Mouse (Mus musculus) 3134 (cell line): Measurements from ENCODE around the gene Slc35f3.

Source experiments
- DNase-seq: peaks from one replicate; pipeline ENCODE4 v3.0.0-alpha.2; 2011; ENCODE audit warnings: low spot score; ENCODE audit not compliant: insufficient read length; ENCODE audit errors: extremely low read depth

The Slc35f3 gene

GRCm38 (mm10) chr8:126298296-126299093 is at the start of gene Slc35f3:
TSS of gene Slc35f3 (plus strand) at chr8:126298558.
- DNase-seq, result no peak

DNA sequence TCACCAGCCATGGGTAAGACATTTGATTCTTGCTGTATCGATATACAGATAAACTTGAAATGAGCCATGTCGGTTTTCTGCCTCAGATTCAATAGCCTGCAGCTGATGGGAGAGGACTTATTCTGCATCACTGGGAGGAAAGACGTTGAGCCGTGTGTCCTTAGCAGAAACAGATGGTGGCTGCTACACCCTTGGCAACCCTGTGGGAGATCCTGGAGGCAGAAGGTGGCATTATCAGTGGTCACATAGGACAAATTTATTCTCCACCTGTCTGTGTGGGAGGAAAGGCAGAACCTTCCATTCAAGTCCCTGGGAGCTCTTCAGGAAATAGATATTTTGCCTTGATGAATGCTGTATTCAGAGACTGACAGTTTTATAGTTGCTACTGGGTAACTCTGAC is 47.9 kb upstream of the Slc35f3 start:
- DNase-seq, result no peak

- no peak for DNase-seq
These were observed 41.6 kb upstream of the Slc35f3 start for GRCm38 (mm10) chr8:126256585-126257391.

DNA sequence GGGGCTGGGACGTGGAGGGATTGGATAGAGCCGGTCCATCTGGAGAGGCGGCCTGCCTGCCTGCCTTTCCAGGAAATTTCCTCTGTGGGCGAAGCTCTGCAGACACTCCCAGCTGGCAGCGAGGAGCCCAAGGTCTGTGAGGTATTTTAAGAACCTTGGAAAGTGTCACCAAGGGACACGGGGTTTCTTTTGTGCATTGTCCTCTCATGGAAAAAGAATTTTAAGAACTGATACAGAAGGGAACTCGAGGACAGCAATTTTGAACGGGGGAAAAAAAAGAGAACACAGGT is 41.0 kb upstream of the Slc35f3 start:
- DNase-seq, result no peak

DNA sequence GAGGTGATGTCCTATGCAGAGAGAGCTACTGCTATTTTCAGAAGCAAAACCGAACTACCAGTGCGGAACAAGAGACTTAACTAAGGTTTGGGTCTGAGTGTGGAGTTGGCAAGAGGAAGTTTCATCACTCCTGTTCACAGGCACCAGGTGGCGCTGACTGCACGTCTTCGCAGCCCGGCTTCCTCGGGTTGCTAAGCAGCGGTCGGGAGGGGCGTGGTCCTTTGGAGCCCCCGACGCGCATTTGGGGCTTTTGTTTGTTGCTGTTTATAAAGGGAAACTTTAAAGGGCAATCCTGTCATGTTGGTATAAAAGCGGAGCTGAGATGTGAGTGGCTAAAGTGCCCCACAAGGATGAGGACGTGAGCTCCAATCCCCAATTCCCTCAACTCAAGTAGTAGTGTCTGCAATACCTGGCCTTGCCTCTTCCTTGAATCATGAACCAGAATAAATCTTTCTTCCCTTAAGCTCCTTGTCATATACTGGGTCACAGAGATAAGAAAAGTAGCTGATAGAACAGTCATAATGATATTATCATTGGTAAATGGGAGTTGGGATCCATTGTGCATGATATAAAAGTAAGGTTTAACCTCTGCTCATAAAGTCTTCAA is 40.1 kb upstream of the Slc35f3 start:
- DNase-seq, result peak; percentile 41

DNA sequence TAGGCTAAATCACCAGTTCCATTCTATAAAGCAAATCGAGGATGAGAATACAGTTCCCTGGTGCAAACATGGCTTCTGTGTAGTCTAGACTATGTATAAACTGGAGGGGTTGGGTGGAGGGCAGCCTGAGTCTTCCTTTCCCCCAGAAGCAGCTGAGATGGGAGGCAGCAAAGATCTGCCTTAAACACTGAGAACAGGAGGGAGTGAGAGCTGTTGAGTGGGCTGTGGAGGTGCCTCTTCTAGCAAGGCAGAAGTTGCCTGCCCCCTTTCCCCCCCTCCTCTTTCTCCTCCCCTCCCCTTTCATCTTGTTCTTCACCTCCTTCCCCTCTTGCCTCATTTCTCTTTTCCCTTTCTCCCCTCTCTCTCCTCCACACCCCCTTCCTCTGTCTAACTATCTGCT is 33.2 kb upstream of the Slc35f3 start:
- DNase-seq, result no peak

GRCm38 (mm10) chr8:126267118-126267517 is 31.2 kb upstream of the Slc35f3 start:
- DNase-seq, result no peak

GRCm38 (mm10) chr8:126269733-126270132 is 28.6 kb upstream of the Slc35f3 start:
- no peak for DNase-seq

DNA sequence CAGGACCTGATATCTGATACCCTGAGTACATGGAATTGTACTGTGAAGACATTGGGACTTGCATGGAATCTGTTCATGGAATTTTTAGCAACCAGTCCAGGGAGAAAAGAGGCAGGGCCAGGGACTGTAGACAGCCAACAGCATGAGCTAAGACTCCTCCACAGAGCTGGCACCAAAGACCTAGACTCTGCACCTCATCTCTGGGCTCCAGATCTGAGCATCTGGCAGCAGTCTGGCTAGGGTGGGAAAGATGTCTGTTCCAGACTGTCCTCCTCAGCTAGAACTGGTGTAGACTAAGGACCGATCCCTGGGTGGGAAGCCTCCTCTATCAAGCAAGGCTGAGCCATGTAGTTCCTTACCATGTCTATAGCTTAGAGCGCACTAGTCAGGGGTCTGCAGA is 25.9 kb upstream of the Slc35f3 start:
- DNase-seq, result no peak

DNA sequence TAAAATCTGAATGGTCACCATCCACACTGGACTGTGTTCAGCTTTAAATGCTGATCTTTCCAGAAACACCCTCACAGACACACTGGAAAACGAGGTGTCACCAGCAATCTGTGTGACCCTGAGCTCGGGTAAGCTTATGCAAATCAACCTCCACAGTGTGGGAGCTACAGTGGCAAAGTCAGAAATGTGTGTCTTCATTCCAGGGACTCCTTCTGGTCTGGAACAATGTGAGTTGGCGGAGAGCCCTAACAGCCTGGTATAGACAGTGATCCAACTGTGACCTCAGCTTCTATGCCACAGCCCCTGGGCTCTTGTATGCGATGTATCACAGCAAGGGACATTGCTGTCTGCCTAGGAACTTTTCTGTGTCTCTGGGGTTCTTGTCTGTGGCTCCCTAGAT is 25.3 kb upstream of the Slc35f3 start:
- DNase-seq, result no peak

- DNase-seq, result no peak
These were observed 23.4 kb upstream of the Slc35f3 start for GRCm38 (mm10) chr8:126274866-126275360.

GRCm38 (mm10) chr8:126275886-126276285 is 22.5 kb upstream of the Slc35f3 start:
- DNase-seq, result no peak

GRCm38 (mm10) chr8:126291951-126292350 is 6.4 kb upstream of the Slc35f3 start:
- DNase-seq, result peak; percentile 58

DNA sequence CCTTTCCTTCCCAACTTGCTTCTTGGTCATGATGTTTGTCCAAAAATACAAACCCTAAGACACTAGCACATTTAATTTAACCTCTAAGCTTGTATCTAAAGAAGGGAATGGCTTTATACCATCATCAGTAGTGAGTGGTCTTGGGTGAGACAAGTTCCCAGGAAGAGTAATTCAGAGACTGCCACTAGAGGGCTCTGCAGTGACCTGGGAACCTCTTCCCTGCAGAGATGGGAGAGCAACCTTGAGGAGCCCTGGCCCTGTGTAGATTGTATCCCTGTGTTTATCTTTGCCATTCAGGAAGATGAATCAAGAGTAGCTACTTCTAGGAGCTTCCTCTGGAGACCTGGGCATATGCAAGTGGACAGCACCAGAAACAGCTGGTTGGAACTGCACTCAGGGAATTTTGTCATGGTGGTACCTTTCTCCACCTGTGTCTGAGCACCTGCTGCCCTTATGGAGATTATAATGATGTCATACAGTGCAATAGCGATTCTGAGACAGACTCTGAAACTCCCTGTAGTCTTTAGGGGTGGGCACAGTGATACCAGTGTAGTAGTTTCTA is 993 bp upstream of the Slc35f3 start:
- DNase-seq, result no peak

DNA sequence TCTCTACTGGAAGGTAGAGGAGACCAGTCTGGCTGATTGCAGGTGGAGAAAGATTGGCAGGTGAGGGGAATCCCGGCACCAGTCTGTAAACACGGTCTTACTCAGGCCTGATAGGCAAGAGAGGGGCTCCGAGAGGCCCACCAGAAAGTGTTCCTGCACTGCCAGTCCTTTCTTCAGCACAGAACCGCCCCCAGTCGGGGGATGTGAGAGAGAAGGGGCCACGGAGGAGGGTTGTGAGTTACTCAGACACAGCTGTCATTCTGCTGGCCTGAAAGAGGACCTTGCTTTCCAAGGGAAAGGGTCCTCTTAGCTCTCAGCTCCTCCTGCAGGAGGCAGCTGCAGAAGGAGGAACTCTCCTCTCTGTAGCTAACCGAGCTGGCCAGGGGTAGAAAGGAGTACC is 975 bp downstream of the Slc35f3 start:
- no peak for DNase-seq

DNA sequence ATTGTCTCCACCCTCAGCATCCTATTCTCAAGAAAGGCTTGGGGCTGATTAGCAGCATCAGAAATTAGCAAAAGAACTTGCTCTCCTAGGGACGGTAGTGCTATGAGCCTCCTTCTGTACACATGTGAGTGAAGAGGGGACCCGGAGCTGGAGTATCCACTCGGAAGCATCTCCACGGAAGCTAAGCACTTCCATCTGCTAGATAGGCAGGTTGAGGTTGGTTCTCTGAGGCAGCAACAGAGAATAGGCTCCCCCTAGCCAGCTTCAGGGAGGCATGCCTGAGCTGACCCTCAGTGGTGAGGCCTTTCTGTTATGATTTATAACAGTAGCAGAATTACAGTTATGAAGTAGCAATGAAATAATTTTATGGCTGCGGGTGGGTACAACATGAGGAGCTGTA is 2.0 kb downstream of the Slc35f3 start:
- no peak for DNase-seq

DNA sequence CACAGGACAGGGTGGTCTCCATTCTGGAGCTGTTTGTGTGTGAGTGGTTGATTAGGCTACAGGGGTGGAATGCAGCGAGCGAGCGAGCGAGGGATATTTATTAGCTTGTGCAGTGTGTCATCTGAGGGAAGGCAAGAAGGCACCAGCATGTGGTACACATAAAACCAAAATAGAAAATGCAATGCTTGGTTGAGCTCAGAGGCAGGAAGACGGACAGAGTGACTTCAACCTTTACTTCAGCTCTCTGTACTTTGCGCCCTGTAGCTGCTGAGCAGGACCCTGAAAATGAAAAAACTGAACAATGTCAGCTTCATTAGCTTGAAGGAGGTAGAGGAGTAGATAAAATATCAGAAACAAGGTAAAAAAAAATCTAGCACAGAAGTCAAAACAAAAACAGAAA is 3.2 kb downstream of the Slc35f3 start:
- no peak for DNase-seq

GRCm38 (mm10) chr8:126307164-126307563 is 8.8 kb downstream of the Slc35f3 start:
- DNase-seq, result no peak

DNA sequence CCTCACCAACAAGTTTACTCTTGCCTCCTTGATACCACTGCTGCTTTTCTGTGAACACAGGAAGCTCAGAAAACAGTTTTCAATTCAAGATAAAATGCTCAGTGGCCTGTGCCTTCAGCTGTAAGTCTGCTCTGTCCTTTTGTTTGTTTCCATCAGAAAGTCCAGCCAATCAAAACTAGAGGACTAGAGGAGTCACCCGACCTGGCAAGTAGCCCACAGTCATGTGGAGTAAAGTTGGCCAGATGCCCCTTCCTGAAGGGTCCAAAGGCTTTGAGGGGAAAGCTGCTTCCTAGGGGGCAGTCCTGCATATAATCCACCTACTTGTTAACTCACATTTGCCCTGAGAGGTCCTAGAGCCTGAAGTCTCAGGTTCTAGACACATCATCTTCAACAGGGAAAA is 10.7 kb downstream of the Slc35f3 start:
- DNase-seq, result no peak

DNA sequence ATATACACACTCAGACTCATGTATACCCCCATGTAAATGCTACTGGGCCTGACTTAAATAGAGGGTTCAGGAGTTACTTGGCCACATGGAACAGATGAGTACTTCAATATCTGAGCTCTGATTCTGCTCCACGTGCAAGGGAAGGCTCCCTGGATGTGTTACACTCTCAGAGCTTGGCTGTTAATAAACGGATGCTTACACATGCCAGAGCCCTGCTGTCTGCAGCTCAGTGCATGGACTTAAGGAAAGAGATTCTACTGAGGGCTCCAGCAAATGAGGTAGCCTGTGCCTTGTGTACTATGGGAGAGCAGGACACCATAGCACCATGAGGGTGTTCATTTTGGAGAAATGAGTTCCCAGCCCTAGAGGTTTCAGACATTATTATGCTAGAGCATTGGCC is 26.6 kb downstream of the Slc35f3 start:
- no peak for DNase-seq

DNA sequence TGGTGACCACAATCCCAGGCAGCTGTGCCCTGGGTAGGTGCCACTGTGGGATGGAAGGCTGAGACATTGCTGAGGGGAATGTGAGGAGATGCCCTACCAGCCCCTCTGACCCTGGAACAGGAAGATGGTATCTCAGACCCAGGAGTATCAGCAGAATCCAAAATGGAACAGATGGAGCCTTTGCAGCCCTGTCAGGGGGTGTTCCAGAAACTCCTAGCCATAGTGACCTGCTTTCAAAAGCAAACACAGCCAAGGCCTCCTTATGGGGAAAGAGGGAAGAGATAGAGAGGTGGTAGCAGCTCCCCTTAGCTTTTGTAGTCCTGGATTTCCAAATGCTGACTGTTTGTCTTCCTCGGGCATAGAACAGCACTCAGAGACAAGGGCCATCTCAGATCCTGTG is 27.8 kb downstream of the Slc35f3 start:
- no peak for DNase-seq
